Comparison of ENCODE assay signal across 16 mouse cellular contexts in genomic region chr11:77673428-77673991, GRCm38 (mm10). TPM values are rescaled to one million over a fixed set of nuclear protein-coding genes. Genes with fewer than 3 reads are reported as not detected.
DNase-seq lines count a peak whose midpoint lies in the region; ATAC-seq and TF ChIP-seq lines count a peak whose summit lies in the region.
"Had no signal": no experiment of that assay in that cellular context is flagged by ENCODE, and none has a peak within 500 bp of the region (broad histone marks: within the 10 kb centered on the region; RNA-seq: fewer than 3 reads in every experiment).

No protein-coding gene starts in this region.

- H3K27ac ChIP-seq in lung, embryonic 14.5 days (ENCODE audit: low read depth) = no peak overlapping the region
- H3K27ac ChIP-seq in midbrain, embryonic 14.5 days (replicated peaks; ENCODE audit: low read depth, low read length) = no peak overlapping the region
- H3K27ac ChIP-seq: hindbrain, embryonic 12.5 days; limb, embryonic 13.5 days; neural tube, embryonic 15.5 days had no signal

- DNase-seq in lung, embryonic 14.5 days = peak; percentile 28
- no peak for DNase-seq in lung, postnatal 36 days
- DNase-seq in ES-CJ7 (ENCODE audit: low read depth, low spot score) = peak; percentile 99
- peak; percentile 23 for DNase-seq in c-Kit-positive CD71-positive TER-119-positive erythroid progenitor cells, embryonic 14.5 days (ENCODE audit: low spot score)
- DNase-seq in naive thymus-derived CD4-positive, alpha-beta T cell, adult 2 months (ENCODE audit: low read depth) = peak; percentile 37
- DNase-seq in ovary, postnatal 10 days (ENCODE audit: low spot score) = no peak
- no peak for DNase-seq in midbrain, embryonic 14.5 days
- no peak for DNase-seq in heart, postnatal 10 days
- DNase-seq: cerebellum, adult 18-20 months; gastrocnemius, postnatal 14 days; kidney, postnatal 36 days had no signal

- no peak overlapping the region for H3K4me3 ChIP-seq in lung, embryonic 14.5 days (ENCODE audit: low read depth, low read length)
- no peak overlapping the region for H3K4me3 ChIP-seq in midbrain, embryonic 14.5 days (replicated peaks; ENCODE audit: low read depth, low read length)
- H3K4me3 ChIP-seq: erythroblast, embryonic 14.5 days; hindbrain, embryonic 12.5 days; limb, embryonic 13.5 days; megakaryocyte, embryonic 14.5 days; neural tube, embryonic 15.5 days had no signal

- no peaks in the 10 kb centered on the region for H3K27me3 ChIP-seq in lung, embryonic 14.5 days (ENCODE audit: insufficient read depth, low read length)
- H3K27me3 ChIP-seq in midbrain, embryonic 14.5 days (ENCODE audit: control insufficient read depth, insufficient read depth, low read length) = no peaks in the 10 kb centered on the region
- H3K27me3 ChIP-seq: hindbrain, embryonic 12.5 days; limb, embryonic 13.5 days; megakaryocyte, embryonic 14.5 days; neural tube, embryonic 15.5 days had no signal

- no peaks in the 10 kb centered on the region for H3K4me1 ChIP-seq in lung, embryonic 14.5 days (ENCODE audit: insufficient read depth)
- no peaks in the 10 kb centered on the region for H3K4me1 ChIP-seq in midbrain, embryonic 14.5 days (ENCODE audit: control insufficient read depth, insufficient read depth, low read length)
- H3K4me1 ChIP-seq: hindbrain, embryonic 12.5 days; limb, embryonic 13.5 days; neural tube, embryonic 15.5 days had no signal

- peak; percentile 23; the same call in 1 of the 2 replicates for TF ChIP-seq CTCF in lung, embryonic 14.5 days (IDR thresholded peaks at IDR 0.05; ENCODE audit: low read depth)

- no peak overlapping the region for H3K4me2 ChIP-seq in lung, embryonic 14.5 days
- no peak overlapping the region for H3K4me2 ChIP-seq in midbrain, embryonic 14.5 days (ENCODE audit: low read length)
- H3K4me2 ChIP-seq: hindbrain, embryonic 12.5 days; limb, embryonic 13.5 days; neural tube, embryonic 15.5 days had no signal

- no peak overlapping the region for H3K9ac ChIP-seq in lung, embryonic 14.5 days
- H3K9ac ChIP-seq in midbrain, embryonic 14.5 days (replicated peaks; ENCODE audit: low read length) = no peak overlapping the region
- H3K9ac ChIP-seq: hindbrain, embryonic 12.5 days; limb, embryonic 13.5 days; neural tube, embryonic 15.5 days had no signal

- H3K9me3 ChIP-seq in lung, embryonic 14.5 days (ENCODE audit: low read depth, low read length) = no peaks in the 10 kb centered on the region
- no peaks in the 10 kb centered on the region for H3K9me3 ChIP-seq in midbrain, embryonic 14.5 days (ENCODE audit: control insufficient read depth, low read length)
- H3K9me3 ChIP-seq: hindbrain, embryonic 12.5 days; neural tube, embryonic 15.5 days had no signal

- no peaks in the 10 kb centered on the region for H3K36me3 ChIP-seq in lung, embryonic 14.5 days (ENCODE audit: insufficient read depth)
- H3K36me3 ChIP-seq in midbrain, embryonic 14.5 days (ENCODE audit: control insufficient read depth, insufficient read depth, low read length) = no peaks in the 10 kb centered on the region
- H3K36me3 ChIP-seq: hindbrain, embryonic 12.5 days; limb, embryonic 13.5 days; neural tube, embryonic 15.5 days had no signal

- intact Hi-C loops in heart, postnatal 10 days (cut with DNase I) = no loop called here

- ATAC-seq in lung, embryonic 14.5 days (ENCODE audit: insufficient read depth) = no peak
- no peak for ATAC-seq in midbrain, embryonic 14.5 days (ENCODE audit: low FRiP score, low TSS enrichment)

- WGBS in lung, embryonic 14.5 days = 57% methylated on average over 4 of the region's 4 CpGs
- 67% methylated on average over 4 of the region's 4 CpGs for WGBS in midbrain, embryonic 14.5 days

RNA-seq across cellular contexts. Expression of gene Nufip2, which starts 12.4 kb away (rescaled TPM):
- 6.5 and 7.5 TPM in 2 replicates for polyA plus RNA-seq in lung, embryonic 14.5 days (2014; fragmentation: Nextera tagmentation; extraction: Ambion mirVana)
- 6.2 and 6.8 TPM in 2 replicates for polyA plus RNA-seq in midbrain, embryonic 14.5 days (2014; fragmentation: Nextera tagmentation; extraction: Ambion mirVana)
- 10 to 100 TPM; 60.1 to 63.1 TPM for total RNA-seq in heart, postnatal 10 days (2021)

RNA-seq across cellular contexts. Expression of gene Cryba1, which starts 51.6 kb away (rescaled TPM):
- not detected in 2 replicates for polyA plus RNA-seq in lung, embryonic 14.5 days (2014; fragmentation: Nextera tagmentation; extraction: Ambion mirVana)
- polyA plus RNA-seq in midbrain, embryonic 14.5 days (2014; fragmentation: Nextera tagmentation; extraction: Ambion mirVana) = 0.41 and 0.69 TPM in 2 replicates
- not detected for total RNA-seq in heart, postnatal 10 days (2021)
- total RNA-seq: gastrocnemius, postnatal 14 days had no signal
- polyA plus RNA-seq: erythroblast, embryonic 14.5 days; limb, embryonic 13.5 days had no signal

Comparison
In these comparisons a context has a peak if more than half of its experiments do, and no peak if none do; other contexts are left out.
1. DNase-seq: peak in lung, embryonic 14.5 days (single experiment), ES-CJ7 (single experiment), c-Kit-positive CD71-positive TER-119-positive erythroid progenitor cells, embryonic 14.5 days (single experiment) and naive thymus-derived CD4-positive, alpha-beta T cell, adult 2 months (single experiment); none in lung, postnatal 36 days (single experiment), ovary, postnatal 10 days (single experiment), midbrain, embryonic 14.5 days (single experiment) and heart, postnatal 10 days (0 of 2).